Mouse (Mus musculus): Measurements from ENCODE around the gene Morf4l1. TPM values are rescaled to one million over a fixed set of nuclear protein-coding genes. Genes with fewer than 3 reads are reported as not detected.

Morf4l1 gene
- polyA plus RNA-seq, 1 experiment from 2014 or later: 362 TPM

DNA sequence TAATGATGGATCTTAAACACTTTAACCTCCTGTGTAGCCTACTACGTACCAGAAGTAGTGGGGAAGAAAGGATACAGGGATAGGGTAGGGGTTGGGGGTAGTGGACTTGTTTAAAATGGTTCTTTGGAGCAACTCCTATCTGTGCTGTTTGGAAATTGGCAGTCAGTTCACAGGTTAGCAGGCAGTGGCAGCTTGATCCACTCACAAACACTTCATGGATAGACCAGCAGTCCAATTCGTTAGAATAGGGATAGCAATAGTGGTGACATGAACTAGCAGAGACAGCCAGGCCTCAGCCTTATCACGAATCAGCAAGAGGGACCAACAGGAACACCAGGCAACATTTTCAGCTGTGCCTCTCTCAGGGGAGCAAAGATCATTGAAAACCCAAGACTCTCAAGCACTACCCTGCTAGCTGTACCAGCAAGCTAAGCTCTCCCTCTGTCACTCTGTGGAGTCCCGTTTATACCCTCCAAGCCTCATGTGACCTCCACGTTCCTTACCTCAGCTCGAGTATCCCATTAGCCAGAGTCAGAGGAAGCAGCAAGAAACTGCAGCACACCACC is 14.1 kb upstream of the Morf4l1 start:
- no peaks in the 10 kb centered on the region for H3K4me1 ChIP-seq
- no peak for ATAC-seq (ENCODE audit: insufficient read depth, low FRiP score, low read depth)
- no peaks in the 10 kb centered on the region for H3K36me3 ChIP-seq
- no peak overlapping the region for H3K9ac ChIP-seq
- H3K4me2 ChIP-seq: no peak overlapping the region
- H3K27ac ChIP-seq: no peak overlapping the region
- WGBS: 74% methylated on average over 6 of the region's 6 CpGs
- no peaks in the 10 kb centered on the region for H3K27me3 ChIP-seq (replicated peaks)
- H3K4me3 ChIP-seq (replicated peaks): no peak overlapping the region
- no peaks in the 10 kb centered on the region for H3K9me3 ChIP-seq

DNA sequence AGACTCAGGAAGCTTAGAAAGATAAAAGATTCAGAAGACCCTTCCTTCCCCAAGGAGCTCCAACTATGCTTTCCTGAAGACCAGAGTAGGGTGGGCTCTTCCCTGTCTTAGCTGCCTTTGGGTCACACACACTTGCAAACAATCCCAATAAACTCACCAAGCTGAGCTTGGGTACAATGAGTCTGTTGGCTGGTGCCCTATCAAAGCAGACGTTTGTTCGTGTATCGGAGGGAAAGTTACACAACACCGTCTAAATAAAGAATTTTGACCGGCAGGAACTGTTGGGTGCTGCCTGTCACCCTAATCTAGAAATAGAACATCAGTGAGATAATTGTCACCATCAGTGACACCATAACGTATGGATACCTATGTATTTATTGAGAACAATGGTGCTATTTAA is 12.6 kb upstream of the Morf4l1 start:
- Histone ChIP-seq H3K4me2 (peak overlapping the region; percentile 46; the same call in 1 of the 2 replicates), H3K36me3 (no peaks in the 10 kb centered on the region), H3K9ac (no peak overlapping the region), H3K4me3 (replicated peaks) (no peak overlapping the region), H3K4me1 (no peaks in the 10 kb centered on the region), H3K9me3 (no peaks in the 10 kb centered on the region), H3K27me3 (replicated peaks) (no peaks in the 10 kb centered on the region), H3K27ac (no peak overlapping the region)
- ATAC-seq (ENCODE audit: insufficient read depth, low FRiP score, low read depth): no peak
- 66% methylated on average over 6 of the region's 6 CpGs for WGBS

DNA sequence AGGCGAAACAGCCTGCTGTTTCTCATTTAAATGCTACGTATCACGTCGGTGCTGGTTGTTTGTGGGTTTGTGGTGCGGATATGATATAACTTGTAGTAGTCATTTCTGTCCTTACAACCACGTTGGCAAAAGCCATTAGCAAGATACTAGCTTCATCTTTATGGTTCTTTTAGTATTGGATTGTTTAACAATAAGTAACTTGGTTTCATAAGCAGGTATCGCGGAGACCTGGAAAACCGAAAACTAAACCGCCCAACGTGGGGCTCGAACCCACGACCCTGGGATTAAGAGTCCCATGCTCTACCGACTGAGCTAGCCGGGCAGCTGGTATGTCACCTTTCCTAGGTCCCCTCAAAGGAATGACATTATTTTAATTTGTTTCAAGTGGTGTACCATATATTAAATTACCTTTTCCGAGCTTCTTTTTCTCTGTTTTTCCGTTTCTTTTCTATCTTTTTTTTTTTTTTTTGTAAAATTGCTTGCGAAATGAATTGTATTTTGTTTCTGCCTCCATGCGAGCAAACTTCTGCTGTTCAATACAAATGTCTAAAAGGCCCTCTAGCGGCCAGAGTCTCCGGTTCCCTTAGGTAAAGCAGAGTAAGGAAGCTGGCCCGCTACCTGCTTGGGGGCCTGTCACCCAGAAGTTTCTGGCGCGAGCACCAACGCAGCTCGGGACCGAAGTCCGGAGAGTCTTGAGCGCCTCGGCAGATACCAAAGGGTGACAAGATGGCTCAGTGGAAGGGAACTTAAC is 11.9 kb upstream of the Morf4l1 start:
- H3K36me3 ChIP-seq: no peaks in the 10 kb centered on the region
- no peaks in the 10 kb centered on the region for H3K9me3 ChIP-seq
- H3K9ac ChIP-seq: no peak overlapping the region
- H3K27me3 ChIP-seq (replicated peaks): no peaks in the 10 kb centered on the region
- H3K4me1 ChIP-seq: no peaks in the 10 kb centered on the region
- H3K4me3 ChIP-seq (replicated peaks): peak overlapping the region; percentile 24; the same call in 1 of the 2 replicates
- H3K27ac ChIP-seq: no peak overlapping the region
- peak; percentile 79 for ATAC-seq (ENCODE audit: insufficient read depth, low FRiP score, low read depth)
- H3K4me2 ChIP-seq: peak overlapping the region; percentile 46
- 2% methylated on average over 30 of the region's 30 CpGs for WGBS

DNA sequence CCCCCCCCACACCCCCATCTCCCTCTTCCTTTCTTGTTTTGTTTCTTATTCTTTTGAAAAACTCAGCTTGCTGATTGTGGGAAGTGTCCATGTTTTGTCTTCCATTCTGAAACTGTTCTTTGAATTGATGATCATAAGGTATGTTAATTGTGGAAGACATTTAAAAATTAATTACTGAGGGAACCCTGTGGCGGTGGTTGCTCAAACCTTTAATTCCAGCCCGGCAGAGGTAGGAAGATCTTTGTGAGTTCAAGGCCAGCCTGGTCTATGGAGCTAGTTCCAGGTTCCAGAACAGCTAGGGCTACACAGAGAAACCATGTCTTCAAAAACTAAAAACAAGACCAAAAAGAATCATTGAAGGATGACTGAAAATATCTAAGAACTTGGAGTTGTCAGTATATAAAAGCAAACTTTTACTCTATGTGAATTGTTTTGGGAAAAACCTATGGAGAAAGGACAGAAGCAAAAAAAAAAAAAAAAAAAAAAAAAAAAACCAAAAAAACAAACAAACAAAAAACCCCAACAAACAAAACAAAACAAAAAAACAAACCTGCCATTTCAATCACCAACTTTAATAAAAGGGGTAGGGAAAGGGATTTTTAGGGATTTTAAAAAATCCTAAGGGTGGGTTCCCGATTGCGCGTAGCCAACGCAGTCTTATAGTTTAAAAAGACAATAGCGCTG is 11.0 kb upstream of the Morf4l1 start:
- H3K27ac ChIP-seq: no peak overlapping the region
- 27% methylated on average over 7 of the region's 7 CpGs for WGBS
- H3K4me3 ChIP-seq (replicated peaks): peak overlapping the region; percentile 24; the same call in 1 of the 2 replicates
- peak overlapping the region; percentile 46; the same call in 1 of the 2 replicates for H3K4me2 ChIP-seq
- H3K27me3 ChIP-seq (replicated peaks): no peaks in the 10 kb centered on the region
- no peaks in the 10 kb centered on the region for H3K4me1 ChIP-seq
- no peak overlapping the region for H3K9ac ChIP-seq
- no peaks in the 10 kb centered on the region for H3K9me3 ChIP-seq
- no peak for ATAC-seq (ENCODE audit: insufficient read depth, low FRiP score, low read depth)
- no peaks in the 10 kb centered on the region for H3K36me3 ChIP-seq

DNA sequence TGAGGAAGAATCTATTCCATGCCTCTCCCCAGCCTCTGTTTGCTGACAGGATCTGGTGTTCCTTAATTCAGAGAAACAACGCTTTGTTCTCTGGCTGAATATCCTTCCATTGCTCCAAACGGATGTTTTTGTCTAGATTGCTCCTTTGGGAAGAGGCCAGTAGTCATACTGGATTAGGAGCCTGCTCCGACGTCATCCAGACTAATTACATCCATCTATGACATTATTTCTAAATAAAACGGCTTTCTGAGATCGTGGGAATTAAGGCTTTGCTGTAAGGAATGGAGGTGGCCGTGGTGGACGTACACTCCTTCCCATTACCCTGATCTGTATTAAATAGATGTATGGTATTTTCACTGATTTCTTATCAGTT is 10.3 kb upstream of the Morf4l1 start:
- Histone ChIP-seq H3K36me3 (no peaks in the 10 kb centered on the region), H3K9me3 (no peaks in the 10 kb centered on the region), H3K27ac (no peak overlapping the region), H3K4me1 (no peaks in the 10 kb centered on the region), H3K4me2 (no peak overlapping the region), H3K9ac (no peak overlapping the region), H3K4me3 (replicated peaks) (no peak overlapping the region), H3K27me3 (replicated peaks) (no peaks in the 10 kb centered on the region)
- ATAC-seq (ENCODE audit: insufficient read depth, low FRiP score, low read depth): no peak
- 24% methylated on average over 8 of the region's 8 CpGs for WGBS

DNA sequence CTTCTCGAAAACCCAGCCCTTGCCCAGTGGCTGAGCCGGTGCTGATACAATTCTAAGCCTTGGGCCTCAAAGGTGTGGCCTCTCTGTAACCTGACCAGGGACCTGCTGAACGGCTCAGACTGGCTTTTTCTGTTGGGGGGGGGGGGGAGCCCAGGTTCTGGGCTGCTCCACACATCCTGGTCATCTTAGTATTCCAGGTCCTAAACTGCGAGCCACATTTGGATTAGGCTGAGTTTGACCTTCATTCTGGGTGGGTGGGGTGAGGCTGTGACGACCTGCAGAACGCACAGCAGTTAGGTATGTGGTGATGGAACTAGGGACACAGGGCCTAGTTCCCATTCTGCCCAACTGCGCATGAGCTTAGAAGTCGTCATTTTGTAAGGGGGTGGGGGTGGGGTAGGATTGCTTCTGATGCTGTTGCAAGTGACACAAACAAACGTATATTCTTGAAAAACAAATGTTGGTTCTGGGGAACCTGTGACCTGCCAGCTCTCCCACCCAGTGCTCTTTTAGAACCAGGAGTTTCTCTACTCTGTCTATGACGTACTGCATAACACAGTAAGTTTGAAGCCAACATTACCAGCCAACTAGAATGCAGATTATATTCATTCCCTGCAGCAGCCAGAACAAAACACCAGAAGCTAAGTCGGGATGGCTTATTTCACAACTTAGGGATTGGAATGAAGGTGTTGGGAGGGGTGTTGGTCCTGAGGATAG is 9.7 kb upstream of the Morf4l1 start:
- Histone ChIP-seq H3K9ac (no peak overlapping the region), H3K27me3 (replicated peaks) (no peaks in the 10 kb centered on the region), H3K27ac (no peak overlapping the region), H3K36me3 (no peaks in the 10 kb centered on the region), H3K9me3 (no peaks in the 10 kb centered on the region), H3K4me3 (replicated peaks) (no peak overlapping the region), H3K4me2 (no peak overlapping the region), H3K4me1 (no peaks in the 10 kb centered on the region)
- ATAC-seq (ENCODE audit: insufficient read depth, low FRiP score, low read depth): peak; percentile 70; the same call in 1 of the 2 replicates
- 36% methylated on average over 11 of the region's 11 CpGs for WGBS

DNA sequence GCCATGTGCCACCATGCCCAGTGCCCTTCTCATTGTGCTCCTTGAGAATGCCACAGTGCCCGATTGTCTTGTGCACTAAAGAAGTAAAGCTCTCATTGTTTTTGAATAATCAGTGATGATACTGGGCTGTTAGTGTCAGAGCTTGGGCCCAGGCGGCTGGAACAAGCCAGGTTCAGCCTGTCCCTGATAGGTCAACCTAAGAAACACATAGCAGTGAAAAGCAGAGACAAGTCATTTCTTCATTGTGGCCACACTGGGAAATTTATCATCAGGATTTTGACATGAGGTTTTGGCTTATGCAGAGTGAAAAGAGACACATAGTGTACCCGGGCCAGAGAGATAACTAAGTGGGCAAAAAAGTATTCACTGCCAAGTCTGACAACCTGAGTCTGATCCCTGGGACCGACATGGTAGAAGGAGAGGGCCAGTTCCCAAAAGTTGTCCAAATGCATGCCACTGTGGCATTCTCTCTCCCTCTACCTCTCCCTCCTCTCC is 7.7 kb upstream of the Morf4l1 start:
- H3K4me1 ChIP-seq: no peaks in the 10 kb centered on the region
- no peaks in the 10 kb centered on the region for H3K27me3 ChIP-seq (replicated peaks)
- H3K9ac ChIP-seq: no peak overlapping the region
- no peak overlapping the region for H3K4me2 ChIP-seq
- WGBS: 73% methylated on average over 4 of the region's 4 CpGs
- no peak overlapping the region for H3K4me3 ChIP-seq (replicated peaks)
- no peaks in the 10 kb centered on the region for H3K9me3 ChIP-seq
- no peak for ATAC-seq (ENCODE audit: insufficient read depth, low FRiP score, low read depth)
- no peak overlapping the region for H3K27ac ChIP-seq
- H3K36me3 ChIP-seq: no peaks in the 10 kb centered on the region

DNA sequence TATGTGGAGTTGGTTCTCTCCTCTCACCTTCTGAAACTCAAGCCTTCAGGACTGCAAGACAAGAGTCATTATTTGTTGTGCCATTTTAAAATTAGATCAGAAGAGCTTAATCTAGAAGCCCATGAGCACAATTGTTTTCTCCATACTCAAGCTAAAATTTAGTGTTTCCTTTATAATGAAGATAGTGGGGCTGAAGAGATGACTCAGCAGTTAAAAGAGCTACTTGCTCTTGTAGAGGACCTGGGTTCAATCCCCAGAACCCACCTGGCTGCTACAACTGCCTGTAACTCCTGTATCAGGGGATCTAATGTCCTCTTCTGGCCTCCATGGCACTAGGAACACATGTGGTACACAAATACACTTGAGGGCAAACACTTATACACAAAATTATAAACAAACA is 2.7 kb upstream of the Morf4l1 start:
- Histone ChIP-seq H3K36me3 (no peaks in the 10 kb centered on the region), H3K27me3 (replicated peaks) (no peaks in the 10 kb centered on the region), H3K27ac (no peak overlapping the region), H3K4me1 (no peaks in the 10 kb centered on the region), H3K4me3 (replicated peaks) (no peak overlapping the region), H3K9me3 (no peaks in the 10 kb centered on the region), H3K9ac (no peak overlapping the region), H3K4me2 (no peak overlapping the region)
- no peak for ATAC-seq (ENCODE audit: insufficient read depth, low FRiP score, low read depth)

DNA sequence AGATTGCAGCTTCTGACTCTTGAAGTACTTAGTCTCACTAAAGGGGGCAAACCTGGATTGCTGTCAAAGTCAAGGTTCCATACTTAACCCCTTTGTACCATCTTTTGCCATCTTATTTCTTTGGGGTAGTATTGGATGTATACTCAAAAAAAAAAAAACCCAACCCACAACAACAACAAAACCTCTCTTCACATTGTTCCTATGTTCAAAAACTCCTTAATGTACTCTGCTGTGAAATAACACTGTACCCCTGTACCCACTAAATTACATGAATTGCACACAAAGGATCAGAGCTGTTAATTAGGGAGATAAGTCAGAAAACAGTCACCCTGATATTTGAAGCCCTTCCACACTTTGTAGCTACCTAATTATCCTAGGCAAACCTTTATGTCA is 730 bp upstream of the Morf4l1 start:
- ATAC-seq (ENCODE audit: insufficient read depth, low FRiP score, low read depth): no peak
- Histone ChIP-seq H3K4me2 (peak overlapping the region; percentile 80), H3K4me1 (peaks cover 4% of the 10 kb centered on the region; the same call in 1 of the 2 replicates), H3K27me3 (replicated peaks) (no peaks in the 10 kb centered on the region), H3K27ac (no peak overlapping the region), H3K9ac (no peak overlapping the region), H3K9me3 (no peaks in the 10 kb centered on the region), H3K36me3 (no peaks in the 10 kb centered on the region), H3K4me3 (replicated peaks) (peak overlapping the region; percentile 70)

DNA sequence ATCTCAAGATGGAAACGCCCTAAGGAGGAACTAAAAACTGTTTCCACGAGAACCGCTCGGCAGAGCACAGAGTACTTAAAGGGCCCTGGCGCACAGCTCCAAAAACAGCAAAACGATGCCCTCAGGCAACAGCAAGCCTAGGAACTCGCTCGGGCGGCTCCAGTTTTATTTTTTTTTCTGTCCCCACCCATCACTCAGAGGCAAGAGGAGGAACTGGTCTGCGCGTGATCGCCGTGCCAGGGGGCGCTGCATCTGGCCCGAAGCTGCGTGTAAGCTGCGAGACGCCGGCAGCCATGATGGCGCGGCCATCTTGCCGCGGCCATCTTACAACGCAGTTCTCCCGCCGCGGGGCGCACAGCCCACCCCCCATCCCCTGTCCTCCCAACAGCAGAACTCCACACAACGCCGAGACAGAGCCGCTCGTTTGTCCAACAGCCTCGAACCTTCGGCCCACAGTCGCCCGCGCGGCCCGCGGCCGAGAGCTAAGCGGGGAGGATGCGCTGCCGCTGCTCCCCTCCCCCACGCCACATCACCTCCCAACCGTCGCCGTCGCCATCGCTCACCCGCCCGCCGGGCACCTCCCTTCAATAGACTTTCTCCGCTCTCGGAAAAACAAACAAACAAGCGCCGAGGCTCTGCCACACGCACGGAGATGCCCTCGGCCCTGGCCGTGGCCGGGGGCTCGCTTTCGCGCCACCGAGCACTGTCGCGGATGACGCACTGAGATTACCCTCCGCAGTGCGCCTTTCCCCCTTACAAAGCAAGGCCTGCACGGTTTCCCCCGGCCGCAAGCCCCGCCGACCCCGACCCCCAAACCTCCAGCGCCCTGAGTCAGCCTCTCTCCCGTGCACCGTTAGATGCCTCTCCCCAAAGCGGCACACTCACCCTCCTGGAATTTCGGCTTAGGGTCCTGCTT is 665 bp downstream of the Morf4l1 start:
- Histone ChIP-seq H3K4me2 (peak overlapping the region; percentile 76), H3K4me1 (peaks cover 4% of the 10 kb centered on the region; the same call in 1 of the 2 replicates), H3K36me3 (no peaks in the 10 kb centered on the region), H3K9ac (peak overlapping the region; percentile 76), H3K4me3 (replicated peaks) (peak overlapping the region; percentile 70), H3K27me3 (replicated peaks) (no peaks in the 10 kb centered on the region), H3K27ac (peak overlapping the region; percentile 99), H3K9me3 (no peaks in the 10 kb centered on the region)
- peak; percentile 80 for ATAC-seq (ENCODE audit: insufficient read depth, low FRiP score, low read depth)
- WGBS: under 1% methylated on average over 82 of the region's 82 CpGs

DNA sequence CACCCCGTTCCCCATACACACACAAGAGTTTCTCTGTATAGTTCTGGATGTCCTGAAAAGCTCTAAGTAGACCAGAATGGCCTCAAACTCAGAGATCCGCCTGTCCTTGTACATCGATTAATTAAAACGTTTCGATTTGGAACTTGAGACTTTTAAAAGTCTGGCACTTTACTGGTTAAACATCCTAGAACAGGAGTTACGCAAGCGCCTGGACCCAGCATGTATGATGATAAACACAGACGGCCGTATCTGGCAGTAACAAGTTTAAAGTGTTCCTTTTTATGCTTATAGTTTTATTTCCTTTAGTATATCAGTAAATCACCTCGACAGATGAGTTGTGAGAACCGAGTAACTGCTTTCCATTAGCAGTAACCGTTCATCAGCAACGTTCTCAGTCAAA is 1.4 kb downstream of the Morf4l1 start:
- H3K4me3 ChIP-seq (replicated peaks): peak overlapping the region; percentile 70
- peak overlapping the region; percentile 76 for H3K9ac ChIP-seq
- 1% methylated on average over 13 of the region's 13 CpGs for WGBS
- no peaks in the 10 kb centered on the region for H3K36me3 ChIP-seq
- H3K4me1 ChIP-seq: peaks cover 4% of the 10 kb centered on the region; the same call in 1 of the 2 replicates
- peak overlapping the region; percentile 99 for H3K27ac ChIP-seq
- no peaks in the 10 kb centered on the region for H3K9me3 ChIP-seq
- no peak for ATAC-seq (ENCODE audit: insufficient read depth, low FRiP score, low read depth)
- no peaks in the 10 kb centered on the region for H3K27me3 ChIP-seq (replicated peaks)
- H3K4me2 ChIP-seq: peak overlapping the region; percentile 76
